Mouse (Mus musculus): ENCODE results near the gene Lrrc8c.

Lrrc8c gene

GRCm38 (mm10) chr5:105615871-105616454, 96.8 kb downstream of the Lrrc8c start:
- no peaks in the 10 kb centered on the region for H3K27me3 ChIP-seq (ENCODE audit: control insufficient read depth, insufficient read depth, low read length, poor library complexity, severe bottlenecking)
- DNase-seq (ENCODE audit: low read depth, low spot score), result no peak
- H3K36me3 ChIP-seq (ENCODE audit: control insufficient read depth, insufficient read depth, low read length, poor library complexity, severe bottlenecking), result no peaks in the 10 kb centered on the region

GRCm38 (mm10) chr5:105616538-105616937, 97.3 kb downstream of the Lrrc8c start:
- Histone ChIP-seq H3K27me3 (ENCODE audit: control insufficient read depth, insufficient read depth, low read length, poor library complexity, severe bottlenecking) (no peaks in the 10 kb centered on the region), H3K36me3 (ENCODE audit: control insufficient read depth, insufficient read depth, low read length, poor library complexity, severe bottlenecking) (no peaks in the 10 kb centered on the region)
- peak; percentile 49 for DNase-seq (ENCODE audit: low read depth, low spot score)

- H3K27me3 ChIP-seq (ENCODE audit: control insufficient read depth, insufficient read depth, low read length, poor library complexity, severe bottlenecking), result no peaks in the 10 kb centered on the region
- DNase-seq (ENCODE audit: low read depth, low spot score), result no peak
- H3K36me3 ChIP-seq (ENCODE audit: control insufficient read depth, insufficient read depth, low read length, poor library complexity, severe bottlenecking), result no peaks in the 10 kb centered on the region
These were observed 99.3 kb downstream of the Lrrc8c start for GRCm38 (mm10) chr5:105618510-105618909.

GRCm38 (mm10) chr5:105619666-105620065, 100.5 kb downstream of the Lrrc8c start:
- DNase-seq (ENCODE audit: low read depth, low spot score), result no peak
- no peaks in the 10 kb centered on the region for H3K36me3 ChIP-seq (ENCODE audit: control insufficient read depth, insufficient read depth, low read length, poor library complexity, severe bottlenecking)
- H3K27me3 ChIP-seq (ENCODE audit: control insufficient read depth, insufficient read depth, low read length, poor library complexity, severe bottlenecking), result no peaks in the 10 kb centered on the region

GRCm38 (mm10) chr5:105620505-105621116, 101.4 kb downstream of the Lrrc8c start:
- no peaks in the 10 kb centered on the region for H3K27me3 ChIP-seq (ENCODE audit: control insufficient read depth, insufficient read depth, low read length, poor library complexity, severe bottlenecking)
- no peaks in the 10 kb centered on the region for H3K36me3 ChIP-seq (ENCODE audit: control insufficient read depth, insufficient read depth, low read length, poor library complexity, severe bottlenecking)
- DNase-seq (ENCODE audit: low read depth, low spot score), result no peak

GRCm38 (mm10) chr5:105623074-105623713, 104.0 kb downstream of the Lrrc8c start:
- Histone ChIP-seq H3K36me3 (ENCODE audit: control insufficient read depth, insufficient read depth, low read length, poor library complexity, severe bottlenecking) (no peaks in the 10 kb centered on the region), H3K27me3 (ENCODE audit: control insufficient read depth, insufficient read depth, low read length, poor library complexity, severe bottlenecking) (no peaks in the 10 kb centered on the region)
- no peak for DNase-seq (ENCODE audit: low read depth, low spot score)

- Histone ChIP-seq H3K27me3 (ENCODE audit: control insufficient read depth, insufficient read depth, low read length, poor library complexity, severe bottlenecking) (no peaks in the 10 kb centered on the region), H3K36me3 (ENCODE audit: control insufficient read depth, insufficient read depth, low read length, poor library complexity, severe bottlenecking) (no peaks in the 10 kb centered on the region)
- DNase-seq (ENCODE audit: low read depth, low spot score), result no peak
These were observed 105.1 kb downstream of the Lrrc8c start for GRCm38 (mm10) chr5:105624257-105624656.

- DNase-seq (ENCODE audit: low read depth, low spot score), result no peak
- Histone ChIP-seq H3K27me3 (ENCODE audit: control insufficient read depth, insufficient read depth, low read length, poor library complexity, severe bottlenecking) (no peaks in the 10 kb centered on the region), H3K36me3 (ENCODE audit: control insufficient read depth, insufficient read depth, low read length, poor library complexity, severe bottlenecking) (no peaks in the 10 kb centered on the region)
These were observed 106.4 kb downstream of the Lrrc8c start for GRCm38 (mm10) chr5:105625504-105626150.

GRCm38 (mm10) chr5:105626355-105626754, 107.2 kb downstream of the Lrrc8c start:
- no peak for DNase-seq (ENCODE audit: low read depth, low spot score)
- no peaks in the 10 kb centered on the region for H3K36me3 ChIP-seq (ENCODE audit: control insufficient read depth, insufficient read depth, low read length, poor library complexity, severe bottlenecking)
- H3K27me3 ChIP-seq (ENCODE audit: control insufficient read depth, insufficient read depth, low read length, poor library complexity, severe bottlenecking), result no peaks in the 10 kb centered on the region

GRCm38 (mm10) chr5:105627093-105627492, 107.9 kb downstream of the Lrrc8c start:
- no peak for DNase-seq (ENCODE audit: low read depth, low spot score)
- Histone ChIP-seq H3K27me3 (ENCODE audit: control insufficient read depth, insufficient read depth, low read length, poor library complexity, severe bottlenecking) (no peaks in the 10 kb centered on the region), H3K36me3 (ENCODE audit: control insufficient read depth, insufficient read depth, low read length, poor library complexity, severe bottlenecking) (no peaks in the 10 kb centered on the region)

GRCm38 (mm10) chr5:105629955-105630354, 110.8 kb downstream of the Lrrc8c start:
- no peaks in the 10 kb centered on the region for H3K36me3 ChIP-seq (ENCODE audit: control insufficient read depth, insufficient read depth, low read length, poor library complexity, severe bottlenecking)
- no peak for DNase-seq (ENCODE audit: low read depth, low spot score)

GRCm38 (mm10) chr5:105632066-105632465, 112.9 kb downstream of the Lrrc8c start:
- DNase-seq (ENCODE audit: low read depth, low spot score), result no peak
- H3K36me3 ChIP-seq (ENCODE audit: control insufficient read depth, insufficient read depth, low read length, poor library complexity, severe bottlenecking), result no peaks in the 10 kb centered on the region
- H3K27me3 ChIP-seq (ENCODE audit: control insufficient read depth, insufficient read depth, low read length, poor library complexity, severe bottlenecking), result no peaks in the 10 kb centered on the region

More at GRCm38 (mm10) chr5:105629955-105630354, 110.8 kb downstream of the Lrrc8c start:
- H3K27me3 ChIP-seq (ENCODE audit: control insufficient read depth, insufficient read depth, low read length, poor library complexity, severe bottlenecking), result no peaks in the 10 kb centered on the region

- Histone ChIP-seq H3K27me3 (ENCODE audit: control insufficient read depth, insufficient read depth, low read length, poor library complexity, severe bottlenecking) (no peaks in the 10 kb centered on the region), H3K36me3 (ENCODE audit: control insufficient read depth, insufficient read depth, low read length, poor library complexity, severe bottlenecking) (no peaks in the 10 kb centered on the region)
- DNase-seq (ENCODE audit: low read depth, low spot score), result no peak
These were observed 116.4 kb downstream of the Lrrc8c start for GRCm38 (mm10) chr5:105635576-105635975.

GRCm38 (mm10) chr5:105636484-105637191, 117.5 kb downstream of the Lrrc8c start:
- peak; percentile 35 for DNase-seq (ENCODE audit: low read depth, low spot score)
- no peaks in the 10 kb centered on the region for H3K27me3 ChIP-seq (ENCODE audit: control insufficient read depth, insufficient read depth, low read length, poor library complexity, severe bottlenecking)
- no peaks in the 10 kb centered on the region for H3K36me3 ChIP-seq (ENCODE audit: control insufficient read depth, insufficient read depth, low read length, poor library complexity, severe bottlenecking)

Measured in splenic B cell, adult 2 months (primary cell).